Mouse (Mus musculus): ENCODE measurements around the gene Gtf2a1l. TPM values are rescaled to one million over a fixed set of nuclear protein-coding genes. Genes with fewer than 3 reads are reported as not detected.
A peak's percentile ranks its signal among the peaks of the same experiment; 100 is the strongest.

Gtf2a1l gene
- polyA plus RNA-seq, 1 experiment from 2014 or later = not detected

- Histone ChIP-seq H3K9me3 (ENCODE audit: control insufficient read depth, low read length) (no peaks in the 10 kb centered on the region), H3K4me1 (replicated peaks; ENCODE audit: control insufficient read depth, insufficient read depth) (no peaks in the 10 kb centered on the region), H3K27ac (replicated peaks) (no peak overlapping the region), H3K4me2 (replicated peaks; ENCODE audit: low read depth) (no peak overlapping the region), H3K27me3 (ENCODE audit: control insufficient read depth, insufficient read depth, low read length) (no peaks in the 10 kb centered on the region), H3K9ac (ENCODE audit: low read length) (no peak overlapping the region), H3K4me3 (ENCODE audit: low read depth, low read length) (no peak overlapping the region), H3K36me3 (ENCODE audit: control insufficient read depth, insufficient read depth, low read length) (no peaks in the 10 kb centered on the region)
- WGBS = 69% methylated on average over 11 of the region's 11 CpGs
- ATAC-seq (ENCODE audit: low FRiP score, low TSS enrichment) (no peak), DNase-seq (ENCODE audit: low spot score) (no peak)
- TF ChIP-seq CTCF (IDR thresholded peaks at IDR 0.05; ENCODE audit: low read depth) (no peak), EP300 (optimal IDR thresholded peaks at IDR 0.05) (no peak)
Observed at GRCm38 (mm10) chr17:88688226-88688625, 19.8 kb downstream of the Gtf2a1l start.

DNA sequence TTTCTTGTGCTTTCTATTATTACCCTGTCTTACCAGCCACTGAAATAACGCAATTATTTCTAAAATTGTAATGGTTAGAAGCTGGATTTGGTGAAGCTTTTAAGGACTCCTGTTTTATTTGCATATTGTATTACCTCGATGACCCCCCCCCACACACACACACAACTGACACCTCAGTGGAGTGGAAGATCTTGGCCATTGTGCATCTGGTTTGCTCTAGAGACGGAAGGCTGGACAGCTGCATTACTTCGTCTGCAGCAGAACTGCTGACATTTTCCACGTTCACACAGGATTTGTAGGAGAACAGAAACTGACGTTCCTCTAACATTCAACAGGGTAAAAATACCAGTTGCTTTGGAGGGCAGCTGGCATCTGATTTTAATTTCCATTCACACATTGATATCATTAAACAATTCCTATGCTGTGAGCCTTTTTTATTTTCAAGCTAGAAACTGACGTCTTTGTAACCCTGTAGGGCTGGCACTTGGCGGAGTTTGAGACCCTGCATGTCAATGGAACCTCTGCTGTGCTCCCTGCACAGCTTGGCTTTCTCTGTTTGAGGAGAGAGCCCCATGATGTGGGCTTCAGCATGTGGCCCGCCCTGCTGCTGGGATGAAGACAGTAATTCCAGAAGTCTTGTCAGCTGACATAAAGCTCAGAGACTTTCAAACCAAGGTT, 28.3 kb downstream of the Gtf2a1l start:
- H3K36me3 ChIP-seq (ENCODE audit: control insufficient read depth, insufficient read depth, low read length) = no peaks in the 10 kb centered on the region
- no peak overlapping the region for H3K4me2 ChIP-seq (replicated peaks; ENCODE audit: low read depth)
- DNase-seq (ENCODE audit: low spot score) (no peak), ATAC-seq (ENCODE audit: low FRiP score, low TSS enrichment) (no peak)
- H3K27ac ChIP-seq (replicated peaks) = peak overlapping the region; percentile 40
- WGBS = 51% methylated on average over 9 of the region's 9 CpGs
- TF ChIP-seq CTCF (IDR thresholded peaks at IDR 0.05; ENCODE audit: low read depth) (no peak), EP300 (optimal IDR thresholded peaks at IDR 0.05) (no peak)
- no peaks in the 10 kb centered on the region for H3K4me1 ChIP-seq (replicated peaks; ENCODE audit: control insufficient read depth, insufficient read depth)
- H3K4me3 ChIP-seq (ENCODE audit: low read depth, low read length) = no peak overlapping the region
- H3K27me3 ChIP-seq (ENCODE audit: control insufficient read depth, insufficient read depth, low read length) = no peaks in the 10 kb centered on the region
- H3K9ac ChIP-seq (ENCODE audit: low read length) = no peak overlapping the region
- H3K9me3 ChIP-seq (ENCODE audit: control insufficient read depth, low read length) = no peaks in the 10 kb centered on the region

DNA sequence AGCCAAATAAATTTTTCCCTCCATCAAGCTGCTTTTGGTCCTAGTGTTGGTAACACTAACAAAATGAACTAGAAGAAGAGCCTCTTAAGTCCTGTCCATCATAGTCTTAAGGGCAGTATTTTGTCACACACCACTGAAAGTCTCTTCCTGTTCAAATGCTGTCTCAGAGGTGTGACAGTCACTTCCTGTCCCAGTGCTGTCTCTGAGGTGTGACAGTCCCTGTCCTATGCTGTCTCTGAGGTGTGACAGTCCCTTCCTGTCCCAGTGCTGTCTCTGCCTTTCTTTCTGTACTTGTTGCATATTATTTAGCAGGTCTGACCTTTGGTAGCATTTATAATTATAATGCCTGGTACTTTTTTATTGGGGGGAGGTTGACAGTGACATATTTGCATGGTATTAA, 32.4 kb downstream of the Gtf2a1l start:
- Histone ChIP-seq H3K36me3 (ENCODE audit: control insufficient read depth, insufficient read depth, low read length) (no peaks in the 10 kb centered on the region), H3K4me2 (replicated peaks; ENCODE audit: low read depth) (no peak overlapping the region), H3K27ac (replicated peaks) (no peak overlapping the region), H3K9ac (ENCODE audit: low read length) (no peak overlapping the region), H3K4me1 (replicated peaks; ENCODE audit: control insufficient read depth, insufficient read depth) (no peaks in the 10 kb centered on the region), H3K9me3 (ENCODE audit: control insufficient read depth, low read length) (no peaks in the 10 kb centered on the region), H3K4me3 (ENCODE audit: low read depth, low read length) (no peak overlapping the region), H3K27me3 (ENCODE audit: control insufficient read depth, insufficient read depth, low read length) (no peaks in the 10 kb centered on the region)
- TF ChIP-seq CTCF (IDR thresholded peaks at IDR 0.05; ENCODE audit: low read depth) (no peak), EP300 (optimal IDR thresholded peaks at IDR 0.05) (no peak)
- DNase-seq (ENCODE audit: low spot score) = no peak
- no peak for ATAC-seq (ENCODE audit: low FRiP score, low TSS enrichment)

DNA sequence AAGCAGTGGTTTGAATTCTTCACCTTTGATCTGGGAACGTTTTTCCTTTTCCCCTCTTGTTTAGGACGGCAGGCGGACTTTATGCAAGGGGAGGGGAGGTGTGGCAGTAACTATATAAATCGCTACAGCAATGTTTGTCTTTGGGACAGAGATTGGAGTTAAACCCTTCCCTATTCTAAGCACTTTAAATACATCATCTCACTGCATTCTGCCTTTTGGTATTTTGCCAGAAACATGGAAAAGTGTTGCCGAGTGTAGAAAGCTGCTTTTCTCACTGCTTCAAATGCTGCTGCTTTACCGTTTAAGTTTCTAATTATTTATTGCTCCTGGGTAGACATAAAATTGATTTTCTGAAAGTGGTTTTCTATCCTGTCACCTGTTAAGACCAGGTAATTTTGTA, 33.9 kb downstream of the Gtf2a1l start:
- TF ChIP-seq CTCF (IDR thresholded peaks at IDR 0.05; ENCODE audit: low read depth) (no peak), EP300 (optimal IDR thresholded peaks at IDR 0.05) (no peak)
- no peaks in the 10 kb centered on the region for H3K36me3 ChIP-seq (ENCODE audit: control insufficient read depth, insufficient read depth, low read length)
- H3K4me3 ChIP-seq (ENCODE audit: low read depth, low read length) = no peak overlapping the region
- H3K4me2 ChIP-seq (replicated peaks; ENCODE audit: low read depth) = 0 out of 2 replicates have a peak overlapping the region, but pooled peaks have one; percentile 15
- H3K9ac ChIP-seq (ENCODE audit: low read length) = no peak overlapping the region
- no peak overlapping the region for H3K27ac ChIP-seq (replicated peaks)
- no peaks in the 10 kb centered on the region for H3K4me1 ChIP-seq (replicated peaks; ENCODE audit: control insufficient read depth, insufficient read depth)
- 2% methylated on average over 6 of the region's 6 CpGs for WGBS
- no peak for DNase-seq (ENCODE audit: low spot score)
- ATAC-seq (ENCODE audit: low FRiP score, low TSS enrichment) = no peak
- no peaks in the 10 kb centered on the region for H3K9me3 ChIP-seq (ENCODE audit: control insufficient read depth, low read length)
- no peaks in the 10 kb centered on the region for H3K27me3 ChIP-seq (ENCODE audit: control insufficient read depth, insufficient read depth, low read length)

DNA sequence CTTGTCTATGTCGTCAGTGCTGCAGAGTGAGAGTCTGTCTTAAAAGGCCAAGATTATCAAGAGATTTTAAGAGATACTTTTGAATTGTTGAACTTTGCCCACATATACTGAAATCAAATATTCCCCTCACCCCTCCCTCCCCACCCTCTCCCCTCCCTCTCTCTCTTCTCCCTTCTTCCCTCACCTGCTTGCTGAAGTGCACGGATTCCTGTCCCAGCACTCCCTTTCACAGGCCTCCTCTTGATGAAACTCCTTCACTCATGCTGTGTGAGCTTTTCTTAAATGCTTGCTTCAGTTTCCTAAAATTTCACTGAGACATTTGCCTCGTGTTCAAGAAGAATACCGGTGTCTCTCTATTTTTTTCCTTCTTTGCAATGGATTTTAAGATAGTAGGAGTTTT, 34.7 kb downstream of the Gtf2a1l start:
- H3K36me3 ChIP-seq (ENCODE audit: control insufficient read depth, insufficient read depth, low read length) = no peaks in the 10 kb centered on the region
- no peak overlapping the region for H3K27ac ChIP-seq (replicated peaks)
- no peak overlapping the region for H3K4me3 ChIP-seq (ENCODE audit: low read depth, low read length)
- no peaks in the 10 kb centered on the region for H3K9me3 ChIP-seq (ENCODE audit: control insufficient read depth, low read length)
- TF ChIP-seq CTCF (IDR thresholded peaks at IDR 0.05; ENCODE audit: low read depth) = no peak
- no peak for TF ChIP-seq EP300 (optimal IDR thresholded peaks at IDR 0.05)
- 32% methylated on average over 4 of the region's 4 CpGs for WGBS
- ATAC-seq (ENCODE audit: low FRiP score, low TSS enrichment) (no peak), DNase-seq (ENCODE audit: low spot score) (no peak)
- no peaks in the 10 kb centered on the region for H3K27me3 ChIP-seq (ENCODE audit: control insufficient read depth, insufficient read depth, low read length)
- H3K4me2 ChIP-seq (replicated peaks; ENCODE audit: low read depth) = no peak overlapping the region
- H3K9ac ChIP-seq (ENCODE audit: low read length) = no peak overlapping the region
- no peaks in the 10 kb centered on the region for H3K4me1 ChIP-seq (replicated peaks; ENCODE audit: control insufficient read depth, insufficient read depth)

- H3K27me3 ChIP-seq (ENCODE audit: control insufficient read depth, insufficient read depth, low read length) = no peaks in the 10 kb centered on the region
- DNase-seq (ENCODE audit: low spot score) = no peak
- H3K4me2 ChIP-seq (replicated peaks; ENCODE audit: low read depth) = no peak overlapping the region
- H3K4me3 ChIP-seq (ENCODE audit: low read depth, low read length) = no peak overlapping the region
- no peak for ATAC-seq (ENCODE audit: low FRiP score, low TSS enrichment)
- WGBS = 58% methylated on average over 8 of the region's 8 CpGs
- no peak overlapping the region for H3K27ac ChIP-seq (replicated peaks)
- no peaks in the 10 kb centered on the region for H3K36me3 ChIP-seq (ENCODE audit: control insufficient read depth, insufficient read depth, low read length)
- no peaks in the 10 kb centered on the region for H3K4me1 ChIP-seq (replicated peaks; ENCODE audit: control insufficient read depth, insufficient read depth)
- H3K9ac ChIP-seq (ENCODE audit: low read length) = no peak overlapping the region
- TF ChIP-seq CTCF (IDR thresholded peaks at IDR 0.05; ENCODE audit: low read depth) (no peak), EP300 (optimal IDR thresholded peaks at IDR 0.05) (no peak)
- no peaks in the 10 kb centered on the region for H3K9me3 ChIP-seq (ENCODE audit: control insufficient read depth, low read length)
Observed at GRCm38 (mm10) chr17:88706231-88706649, 37.8 kb downstream of the Gtf2a1l start.
